Mouse (Mus musculus) 416B (cell line): Measurements from ENCODE around the gene Mrpl37.

Experiments used
- DNase-seq: peaks from one replicate; pipeline ENCODE4 v3.0.0; 2011; ENCODE audit warnings: low read depth

Mrpl37 gene

DNA sequence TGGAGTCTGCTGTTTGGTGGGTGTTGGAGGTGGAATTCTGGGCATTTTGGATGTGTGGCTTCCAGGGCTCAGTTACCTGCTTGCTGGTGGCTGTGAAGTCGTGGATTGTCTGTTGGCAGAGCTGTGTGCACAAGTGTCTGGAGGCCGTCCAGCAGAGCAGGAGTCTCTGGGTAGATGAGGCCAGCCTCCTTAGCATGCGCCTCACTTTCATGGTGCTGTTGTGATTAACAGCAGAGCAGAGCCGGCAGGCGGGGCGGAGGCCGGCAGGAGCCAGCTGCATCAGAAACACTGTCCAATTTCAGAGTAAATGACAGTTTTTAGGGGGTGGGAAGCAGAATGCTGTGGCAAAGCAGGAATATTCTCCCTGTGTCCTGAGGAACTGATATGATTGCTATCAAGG lies 47.6 kb downstream of the Mrpl37 start:
- no peak for DNase-seq

DNA sequence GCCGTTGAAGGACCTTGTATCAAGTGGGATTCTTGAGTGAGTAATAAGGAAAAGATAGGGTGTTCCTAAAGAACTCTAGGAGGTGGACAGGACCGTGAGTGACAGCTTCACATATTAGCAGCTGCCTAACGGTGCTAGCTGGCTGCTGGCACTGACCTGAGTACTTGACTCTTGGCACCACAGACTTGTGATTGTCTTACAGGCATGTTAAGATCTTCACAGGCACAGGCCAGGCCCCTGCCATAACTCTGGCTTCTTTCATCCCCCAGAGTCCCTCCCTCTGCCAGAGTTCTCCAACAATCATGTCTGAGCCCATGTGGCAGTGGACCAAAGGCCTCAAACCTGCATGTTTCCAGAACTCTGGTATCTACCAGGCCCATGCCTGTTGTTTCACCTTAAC lies 48.1 kb downstream of the Mrpl37 start:
- DNase-seq, result no peak

DNA sequence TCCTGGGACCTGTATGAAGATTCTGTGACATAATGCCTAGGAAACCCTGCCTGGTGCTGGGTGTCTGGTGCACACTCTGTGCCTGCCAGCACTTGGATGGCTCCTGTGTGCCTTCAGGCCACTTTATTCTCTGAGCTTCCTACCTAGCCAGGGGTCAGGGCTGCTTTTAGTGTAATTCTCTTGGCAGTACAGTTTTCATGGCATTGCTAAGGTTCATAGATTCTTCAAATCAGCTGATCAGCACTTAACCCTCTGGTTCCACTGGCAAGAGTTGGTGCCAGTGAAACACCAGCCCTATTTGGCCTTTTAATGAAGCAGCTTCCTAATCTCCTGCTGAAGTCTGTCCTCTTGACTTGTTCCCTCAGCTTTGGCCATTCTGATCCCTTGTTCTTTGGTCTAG lies 49.4 kb downstream of the Mrpl37 start:
- DNase-seq, result no peak

DNA sequence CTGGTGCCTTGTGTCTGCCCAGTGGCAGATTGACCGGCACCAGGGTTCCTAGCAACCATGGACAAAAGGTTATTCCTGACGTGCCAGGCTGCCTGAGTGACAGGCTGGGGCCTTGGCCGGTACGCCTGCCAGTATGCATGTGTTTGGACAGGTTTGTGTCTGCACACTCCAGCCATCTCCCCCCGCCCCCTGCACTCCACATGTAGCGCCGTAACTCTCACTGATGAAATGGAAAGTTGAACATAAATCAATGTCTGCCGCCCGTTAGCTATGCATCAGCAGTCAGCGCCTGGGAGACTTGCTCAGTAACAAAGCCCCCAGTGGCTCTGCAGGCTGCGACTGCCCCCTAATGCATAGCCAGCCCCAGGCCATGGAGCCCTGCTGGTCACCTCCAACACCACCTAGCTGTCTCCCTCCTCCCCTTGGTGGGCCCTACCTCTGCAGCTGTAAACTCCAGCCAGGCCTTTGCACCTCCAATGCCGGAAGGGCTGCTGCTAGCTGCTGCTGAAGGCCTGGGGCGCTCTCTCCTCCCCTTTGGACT lies 50.6 kb downstream of the Mrpl37 start:
- no peak for DNase-seq

DNA sequence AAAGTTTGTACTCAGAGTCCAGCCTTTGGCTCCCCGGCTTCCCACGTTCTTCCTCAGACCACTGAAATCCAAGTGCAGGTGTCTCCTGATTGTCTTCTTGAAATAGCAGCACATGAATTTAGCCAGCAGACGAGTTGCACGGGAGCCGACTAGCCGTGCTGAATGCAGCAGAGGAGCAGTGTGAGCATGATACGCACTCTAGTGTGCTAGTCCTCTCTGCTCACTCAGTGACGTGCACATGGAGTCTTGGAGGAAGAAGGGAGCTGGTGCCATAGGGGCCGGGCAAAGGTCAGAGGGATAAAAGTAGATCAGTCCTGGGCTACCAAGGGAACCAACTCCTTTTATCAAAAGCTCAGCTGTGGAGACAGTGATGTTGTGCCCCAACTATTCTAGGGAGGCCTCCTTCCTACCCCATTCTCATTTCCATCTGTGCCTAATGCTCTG lies 52.8 kb downstream of the Mrpl37 start:
- DNase-seq, result no peak

DNA sequence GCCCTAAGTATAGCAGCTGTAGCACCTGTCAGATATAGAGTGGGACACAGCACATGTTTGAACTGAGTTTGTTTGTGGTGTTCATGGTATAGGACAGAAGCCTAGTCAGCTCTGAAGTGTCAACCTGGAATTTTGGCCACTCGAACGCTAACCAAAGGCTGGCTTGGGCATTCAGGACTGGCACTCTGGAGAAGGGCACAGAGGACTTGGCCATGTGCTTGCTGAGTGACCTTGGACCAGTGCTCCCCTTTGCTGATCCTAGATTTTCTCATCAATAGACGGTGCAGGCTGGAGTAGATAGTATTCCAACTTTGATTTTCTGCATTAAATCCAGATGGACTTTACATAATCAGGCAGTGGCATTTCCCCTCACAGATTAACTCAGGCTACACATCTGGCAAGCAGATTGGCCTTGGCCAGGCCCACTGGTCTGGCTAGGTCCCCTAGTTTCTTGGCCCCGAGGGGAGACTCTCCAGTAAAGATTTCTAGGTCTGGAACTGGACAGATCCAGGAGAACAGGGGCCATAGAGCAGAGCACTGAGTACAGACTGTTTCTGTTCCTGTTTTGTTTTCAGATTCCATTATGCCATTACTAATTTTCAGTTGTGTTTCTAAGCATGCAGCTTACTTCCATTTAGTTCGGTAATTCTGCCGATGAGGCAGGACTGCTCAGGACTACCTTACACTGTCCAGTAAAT lies 53.4 kb downstream of the Mrpl37 start:
- DNase-seq, result no peak

DNA sequence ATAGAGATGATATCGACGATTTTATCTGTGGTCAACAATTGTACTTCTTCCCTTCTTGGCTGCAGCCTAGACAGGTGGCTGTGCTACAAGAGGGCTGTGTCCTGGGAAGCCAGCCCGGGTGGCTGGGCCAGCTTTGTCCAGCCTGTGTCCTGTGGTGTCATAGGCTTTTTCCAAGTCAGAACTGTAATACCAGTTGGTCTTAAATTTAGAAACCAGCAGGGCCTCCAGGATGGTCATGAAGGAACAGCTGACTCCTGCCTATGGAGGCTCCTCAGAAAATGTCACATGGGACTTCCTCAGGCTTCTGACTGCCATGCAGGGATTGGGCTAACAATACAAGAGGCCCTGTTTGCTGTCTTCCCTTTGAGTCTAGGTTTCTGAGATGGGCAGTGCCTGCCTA lies 54.1 kb downstream of the Mrpl37 start:
- no peak for DNase-seq

DNA sequence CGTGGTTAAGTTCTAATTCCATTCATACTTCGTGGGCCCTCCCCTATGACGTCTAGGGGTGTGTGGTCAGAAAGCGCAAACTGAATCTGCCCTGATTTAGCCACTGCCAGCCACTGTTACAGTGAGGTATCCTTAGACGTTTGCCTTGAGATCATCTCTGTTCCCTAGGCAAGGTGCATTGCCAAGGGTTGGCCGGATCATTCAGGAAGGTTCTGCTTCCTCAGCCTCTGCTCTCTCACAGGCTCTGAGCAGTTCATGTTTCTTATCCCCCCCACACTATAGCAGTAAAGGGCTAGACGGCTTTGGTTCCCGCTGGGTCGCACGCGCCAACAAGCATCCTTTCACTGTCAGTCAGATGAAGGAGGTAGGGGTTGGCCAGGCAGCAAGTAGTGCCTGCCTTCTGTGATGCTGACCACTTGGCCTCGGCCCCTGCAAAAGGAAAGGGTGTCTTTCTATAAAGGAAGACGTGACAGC lies 54.6 kb downstream of the Mrpl37 start:
- peak; percentile 46 for DNase-seq

DNA sequence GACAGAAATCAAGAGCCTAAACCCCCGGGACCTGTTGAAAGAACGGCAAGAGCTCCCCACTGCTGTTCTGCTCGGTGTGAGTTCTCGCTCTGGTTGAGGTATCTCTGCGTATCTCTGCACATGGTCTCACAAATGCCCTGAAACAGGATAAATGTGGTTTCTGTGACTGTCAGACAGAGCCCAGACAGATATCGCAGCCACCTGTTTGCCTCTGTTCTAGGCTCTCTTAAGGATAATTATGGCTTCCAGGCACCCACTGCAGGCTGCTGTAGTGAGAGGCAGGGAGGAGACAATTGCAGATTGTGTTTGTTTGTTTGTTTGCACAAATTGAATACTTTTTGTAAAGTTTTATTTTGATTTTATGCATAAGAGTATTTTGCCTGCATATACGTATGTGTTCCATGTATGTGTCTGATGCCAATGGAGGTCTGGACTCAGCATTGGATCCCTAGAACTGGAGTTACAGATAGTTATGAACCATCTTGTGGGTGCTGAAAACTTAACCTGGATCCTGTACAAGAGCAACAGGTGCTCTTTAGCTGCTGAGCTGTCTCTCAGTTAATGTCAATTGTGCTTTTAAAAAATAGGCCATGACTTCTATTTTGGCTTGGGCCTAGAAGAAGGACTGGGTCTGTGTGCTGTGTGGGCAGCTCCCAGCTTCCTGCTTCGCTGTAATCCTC lies 55.2 kb downstream of the Mrpl37 start:
- no peak for DNase-seq

DNA sequence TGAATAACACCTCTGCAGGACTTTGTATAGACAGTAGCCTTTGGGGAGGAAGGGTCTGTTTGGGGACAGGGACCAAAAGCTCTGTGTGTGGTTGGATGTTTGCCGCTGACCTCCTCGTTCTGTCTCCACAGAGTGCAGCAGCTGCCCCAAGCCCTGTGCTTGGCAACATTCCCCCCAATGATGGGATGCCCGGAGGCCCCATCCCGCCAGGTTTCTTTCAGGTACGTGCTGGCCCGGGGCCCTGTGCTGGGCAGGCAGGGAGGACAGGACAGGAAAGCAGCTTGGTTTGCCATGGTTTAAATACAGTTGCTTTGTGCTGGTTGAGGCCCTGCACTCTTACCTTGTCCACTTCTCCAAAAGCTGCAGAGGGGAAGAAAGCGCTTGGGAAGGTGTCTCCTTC lies 57.1 kb downstream of the Mrpl37 start:
- DNase-seq, result no peak

DNA sequence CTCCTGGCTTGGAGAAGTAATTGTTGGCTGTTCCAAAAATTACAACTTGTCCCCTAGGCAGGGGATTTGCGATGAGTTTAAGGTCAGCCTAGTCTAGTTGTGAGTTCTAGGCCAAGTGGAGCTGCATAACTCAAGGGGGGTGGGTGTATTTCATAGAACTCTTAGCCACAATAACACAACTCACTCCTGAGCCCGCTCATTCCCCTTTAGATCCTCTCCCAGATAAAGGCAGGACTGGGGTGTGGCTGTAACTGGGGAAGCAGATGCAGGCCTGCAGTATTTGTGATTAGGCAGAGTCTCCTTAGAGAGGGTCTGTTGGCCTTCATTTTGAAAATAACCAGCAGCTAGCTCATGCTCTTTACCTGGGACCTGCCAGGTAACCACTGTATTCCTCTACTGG lies 58.5 kb downstream of the Mrpl37 start:
- DNase-seq, result peak; percentile 8

DNA sequence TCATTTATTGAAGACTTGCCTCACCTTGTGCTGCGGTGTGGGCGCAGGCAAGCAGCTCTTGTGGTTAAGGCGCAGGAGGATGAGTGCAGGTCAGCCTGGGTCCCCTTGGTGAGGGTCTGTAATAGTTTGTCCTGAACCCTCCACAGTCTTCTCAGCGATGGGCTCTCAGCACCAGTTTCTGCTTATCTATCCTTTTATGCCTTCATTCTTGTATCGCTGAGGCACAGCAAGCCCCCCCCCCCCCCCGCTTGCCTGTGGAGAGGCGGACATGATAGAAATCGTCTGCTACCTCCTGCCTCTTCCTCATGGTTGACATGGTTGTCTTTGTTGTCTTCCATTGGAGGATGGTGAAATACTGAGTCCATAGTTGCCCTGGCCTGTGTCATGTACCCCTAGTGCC lies 59.3 kb downstream of the Mrpl37 start:
- no peak for DNase-seq

DNA sequence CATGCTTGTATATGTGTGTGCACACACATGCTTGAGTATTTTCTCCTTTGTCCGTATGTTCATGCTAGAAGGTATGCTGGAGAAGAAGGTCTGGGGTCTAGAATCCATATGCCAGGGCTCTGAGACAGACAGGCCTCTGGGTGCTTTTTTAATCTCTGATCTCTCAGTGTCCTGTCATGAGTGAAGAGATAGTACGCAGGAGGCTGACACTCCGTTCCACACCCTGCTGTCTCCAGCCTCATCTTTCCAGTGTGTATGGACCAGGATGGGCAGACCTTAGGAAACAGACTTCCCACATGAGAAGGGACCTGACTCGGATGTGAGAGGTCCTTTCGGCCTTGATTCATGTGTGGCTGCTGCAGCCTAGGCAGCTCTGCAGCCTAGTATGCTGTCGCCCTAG lies 59.9 kb downstream of the Mrpl37 start:
- DNase-seq, result no peak

DNA sequence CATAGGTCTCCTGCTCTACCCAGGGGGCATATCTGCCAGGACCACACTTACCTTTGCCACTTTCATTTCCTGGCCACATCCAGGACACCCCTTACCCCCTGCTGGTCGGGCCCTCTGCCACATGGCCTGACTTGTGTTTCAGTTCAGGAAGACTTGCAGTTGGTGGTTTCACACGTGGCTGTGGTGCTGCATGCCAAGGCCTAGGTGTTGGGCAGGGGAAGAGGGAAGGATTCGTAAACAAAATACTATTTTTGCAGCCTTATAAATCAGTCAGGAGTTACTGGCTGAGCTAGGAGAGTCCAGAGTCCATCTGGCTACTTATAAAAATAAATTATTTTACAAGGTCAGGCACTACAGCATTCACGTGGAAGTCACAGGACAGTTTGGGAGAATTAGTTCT lies 60.4 kb downstream of the Mrpl37 start:
- peak; percentile 63 for DNase-seq
